Mouse (Mus musculus): ENCODE results near the gene Defb39. TPM values are rescaled to one million over a fixed set of nuclear protein-coding genes. Genes with fewer than 3 reads are reported as not detected.

Defb39 gene
- total RNA-seq (2023): not detected

GRCm38 (mm10) chr8:19064710-19065109 lies at the start of gene Defb39:
Gene Defb39, minus strand, starts transcription at chr8:19064810.

GRCm38 (mm10) chr8:19026466-19026865 lies 38.1 kb downstream of the Defb39 start, which contains the start of gene Defb38:
Gene Defb38, minus strand, starts transcription at chr8:19026566.

Other genes with a start within 250 kb of the Defb39 start
- not detected for gene Defb40, start 86.6 kb downstream of the Defb39 start, total RNA-seq (2023)
- gene Defb37, start 73.8 kb downstream of the Defb39 start, total RNA-seq (2023): not detected
- not detected for gene Defb38, start 38.2 kb downstream of the Defb39 start, total RNA-seq (2023)
- not detected for gene Defb12, start 50.0 kb upstream of the Defb39 start, total RNA-seq (2023)
- not detected for gene Defb34, start 58.9 kb upstream of the Defb39 start, total RNA-seq (2023)
- not detected for gene Gm45826, start 76.0 kb upstream of the Defb39 start, total RNA-seq (2023)
- not detected for gene Defb14, start 129.5 kb upstream of the Defb39 start, total RNA-seq (2023)
- not detected for gene Defb4, start 133.9 kb upstream of the Defb39 start, total RNA-seq (2023)
- not detected for gene Defb6, start 160.7 kb upstream of the Defb39 start, total RNA-seq (2023)
- not detected for gene Defb46, start 175.1 kb upstream of the Defb39 start, total RNA-seq (2023)
- gene Defb5, start 182.8 kb upstream of the Defb39 start, total RNA-seq (2023): not detected
- gene Defb3, start 228.6 kb upstream of the Defb39 start, total RNA-seq (2023): not detected

Data from CD4-positive naive resting alpha-beta T cell, adult 57 days (primary cell).